Mouse (Mus musculus) small intestine, adult 2 months (tissue): ENCODE data around the gene Bmp6. TPM values are rescaled to one million over a fixed set of nuclear protein-coding genes. Genes with fewer than 3 reads are reported as not detected.

Experiments used
- H3K27ac ChIP-seq: fragments of 200-500 bp; 2 replicates; pipeline ENCODE4 v1.5.1; 2012; ENCODE audit warnings: low read depth, low read length, control low read depth, inconsistent platforms; ENCODE audit not compliant: insufficient read depth
- H3K27me3 ChIP-seq: fragments of 200-500 bp; 2 replicates; pipeline ENCODE4 v1.6.1; 2012; ENCODE audit warnings: mild to moderate bottlenecking, moderate library complexity, low read length, inconsistent platforms; ENCODE audit not compliant: control insufficient read depth, insufficient read depth
- H3K36me3 ChIP-seq: fragments of 200-500 bp; 2 replicates; pipeline ENCODE4 v1.6.1; 2012; ENCODE audit warnings: mild to moderate bottlenecking, low read length, control low read depth, inconsistent platforms; ENCODE audit not compliant: control insufficient read depth, insufficient read depth
- H3K4me1 ChIP-seq: fragments of 200-500 bp; 2 replicates; pipeline ENCODE4 v1.6.1; 2012; ENCODE audit warnings: low read length, inconsistent platforms, mixed read lengths; ENCODE audit not compliant: control insufficient read depth, insufficient read depth, insufficient read length
- H3K4me3 ChIP-seq: fragments of 200-500 bp; 2 replicates; pipeline ENCODE4 v1.5.1; 2012; ENCODE audit warnings: low read depth, mild to moderate bottlenecking, control low read depth, inconsistent platforms, low read length, moderate library complexity
- CTCF ChIP-seq: fragments of 200-500 bp; IDR thresholded peaks from 2 replicates; pipeline ENCODE4 v1.5.1; 2012; ENCODE audit warnings: low read depth, mild to moderate bottlenecking, control low read depth, inconsistent platforms, low read length, moderate library complexity, mixed read lengths; ENCODE audit not compliant: insufficient replicate concordance, insufficient read length; ENCODE audit errors: extremely low read depth
- POLR2A ChIP-seq: fragments of 200-500 bp; IDR thresholded peaks from 2 replicates; pipeline ENCODE4 v1.6.1; 2012; ENCODE audit warnings: low read depth, mild to moderate bottlenecking, control low read depth, inconsistent platforms, low read length, moderate library complexity
- WGBS: fragments of 180-500 bp; shearing (Covaris S2); methylation state at CpG from one replicate; pipeline ENCODE4 v1.1.7; 2018; 5-methylcytosine and 5-hydroxymethylcytosine counted together
- polyA plus RNA-seq: library from polyadenylated mRNA; depleted of rRNA; stranded (reverse); fragments of >200 nt; gene quantifications from 2 replicates; pipeline ENCODE4 v1.2.3, GENCODE M21; 2012

The Bmp6 gene
- polyA plus RNA-seq, 1 experiment, result 5.2 TPM

- H3K4me3 ChIP-seq, result no peak overlapping the region
- no peaks in the 10 kb centered on the region; the same call in 1 of the 2 replicates for H3K4me1 ChIP-seq
- TF ChIP-seq CTCF (no peak), POLR2A (no peak)
- H3K36me3 ChIP-seq, result no peaks in the 10 kb centered on the region
- no peak overlapping the region for H3K27ac ChIP-seq
- 87% methylated on average over 8 of the region's 8 CpGs for WGBS
- no peaks in the 10 kb centered on the region for H3K27me3 ChIP-seq
Observed at GRCm38 (mm10) chr13:38400662-38401061, 55.8 kb downstream of the Bmp6 start.

GRCm38 (mm10) chr13:38407611-38408315 lies 62.9 kb downstream of the Bmp6 start:
- H3K4me3 ChIP-seq, result no peak overlapping the region
- no peak overlapping the region for H3K27ac ChIP-seq
- 66% methylated on average over 6 of the region's 6 CpGs for WGBS
- no peaks in the 10 kb centered on the region for H3K27me3 ChIP-seq
- peaks cover 5% of the 10 kb centered on the region for H3K4me1 ChIP-seq
- no peak for TF ChIP-seq POLR2A
- TF ChIP-seq CTCF, result no peak
- no peaks in the 10 kb centered on the region for H3K36me3 ChIP-seq

GRCm38 (mm10) chr13:38408636-38409035 lies 63.7 kb downstream of the Bmp6 start:
- TF ChIP-seq POLR2A (no peak), CTCF (no peak)
- Histone ChIP-seq H3K4me3 (no peak overlapping the region), H3K27ac (no peak overlapping the region), H3K27me3 (no peaks in the 10 kb centered on the region), H3K4me1 (peaks cover 5% of the 10 kb centered on the region), H3K36me3 (no peaks in the 10 kb centered on the region)
- WGBS, result 60% methylated on average over 3 of the region's 3 CpGs

GRCm38 (mm10) chr13:38410322-38410865 lies 65.5 kb downstream of the Bmp6 start:
- Histone ChIP-seq H3K27ac (no peak overlapping the region), H3K36me3 (no peaks in the 10 kb centered on the region), H3K4me3 (no peak overlapping the region), H3K27me3 (no peaks in the 10 kb centered on the region), H3K4me1 (peaks cover 5% of the 10 kb centered on the region)
- WGBS, result 25% methylated on average over 15 of the region's 15 CpGs
- TF ChIP-seq CTCF, result no peak
- TF ChIP-seq POLR2A, result no peak

GRCm38 (mm10) chr13:38419781-38420180 lies 74.9 kb downstream of the Bmp6 start:
- TF ChIP-seq POLR2A (no peak), CTCF (no peak)
- peaks cover 1% of the 10 kb centered on the region; the same call in 1 of the 2 replicates for H3K4me1 ChIP-seq
- H3K27ac ChIP-seq, result no peak overlapping the region
- H3K4me3 ChIP-seq, result no peak overlapping the region
- H3K36me3 ChIP-seq, result no peaks in the 10 kb centered on the region
- H3K27me3 ChIP-seq, result no peaks in the 10 kb centered on the region
- whole genome bisulfite sequencing, result 83% methylated on average over 7 of the region's 7 CpGs

- Histone ChIP-seq H3K36me3 (no peaks in the 10 kb centered on the region), H3K4me3 (no peak overlapping the region), H3K27me3 (no peaks in the 10 kb centered on the region), H3K4me1 (peaks cover 10% of the 10 kb centered on the region; the same call in 1 of the 2 replicates), H3K27ac (no peak overlapping the region)
- TF ChIP-seq CTCF (no peak), POLR2A (no peak)
- WGBS, result 76% methylated on average over 5 of the region's 5 CpGs
Observed at GRCm38 (mm10) chr13:38422491-38422890, 77.6 kb downstream of the Bmp6 start.

GRCm38 (mm10) chr13:38425294-38425693 lies 80.4 kb downstream of the Bmp6 start:
- no peak overlapping the region for H3K4me3 ChIP-seq
- no peak overlapping the region for H3K27ac ChIP-seq
- H3K27me3 ChIP-seq, result no peaks in the 10 kb centered on the region
- H3K4me1 ChIP-seq, result peaks cover 10% of the 10 kb centered on the region; the same call in 1 of the 2 replicates
- WGBS, result 30% methylated on average over 6 of the region's 6 CpGs
- TF ChIP-seq POLR2A, result no peak
- no peak for TF ChIP-seq CTCF
- no peaks in the 10 kb centered on the region for H3K36me3 ChIP-seq

GRCm38 (mm10) chr13:38429671-38430070 lies 84.8 kb downstream of the Bmp6 start:
- no peak for TF ChIP-seq CTCF
- TF ChIP-seq POLR2A, result no peak
- H3K4me3 ChIP-seq, result no peak overlapping the region
- no peaks in the 10 kb centered on the region for H3K36me3 ChIP-seq
- WGBS, result 83% methylated on average over 8 of the region's 8 CpGs
- peaks cover 10% of the 10 kb centered on the region; the same call in 1 of the 2 replicates for H3K4me1 ChIP-seq
- no peak overlapping the region for H3K27ac ChIP-seq
- no peaks in the 10 kb centered on the region for H3K27me3 ChIP-seq
